Mouse (Mus musculus): ENCODE results near the gene Smok2a. TPM values are rescaled to one million over a fixed set of nuclear protein-coding genes. Genes with fewer than 3 reads are reported as not detected.
"Not testable (repeated sequence)": the region's sequence is repeated elsewhere in the genome, so short reads cannot be mapped to it uniquely, and the experiment has no call there.

Gene Smok2a
- polyA plus RNA-seq, 1 experiment from 2014 or later = not detected

GRCm38 (mm10) chr17:13201551-13201950 is 19.4 kb upstream of the Smok2a start:
- not testable (repeated sequence) for H3K27me3 ChIP-seq (ENCODE audit: control insufficient read depth, insufficient read depth, low read length); H3K27ac ChIP-seq (replicated peaks in 1 of 2; ENCODE audit: control insufficient read depth in 1 of 2, insufficient read depth in 1 of 2, low read depth in 2 of 2, low read length in 2 of 2); H3K4me1 ChIP-seq (ENCODE audit: control insufficient read depth in 2 of 2, insufficient read depth in 2 of 2, low read length in 2 of 2); ATAC-seq (ENCODE audit: insufficient number of reproducible peaks, insufficient read depth, low FRiP score, low read depth); H3K4me2 ChIP-seq (ENCODE audit: low read length); H3K9ac ChIP-seq (ENCODE audit: low read length); H3K4me3 ChIP-seq (ENCODE audit: control insufficient read depth in 1 of 2, insufficient read depth in 1 of 2, low read depth in 1 of 2, low read length in 2 of 2); H3K36me3 ChIP-seq (ENCODE audit: control insufficient read depth, insufficient read depth, low read length)
- 74% methylated on average over 4 of the region's 4 CpGs for WGBS
- H3K9me3 ChIP-seq (ENCODE audit: control insufficient read depth, low read length) = peaks cover 24% of the 10 kb centered on the region

DNA sequence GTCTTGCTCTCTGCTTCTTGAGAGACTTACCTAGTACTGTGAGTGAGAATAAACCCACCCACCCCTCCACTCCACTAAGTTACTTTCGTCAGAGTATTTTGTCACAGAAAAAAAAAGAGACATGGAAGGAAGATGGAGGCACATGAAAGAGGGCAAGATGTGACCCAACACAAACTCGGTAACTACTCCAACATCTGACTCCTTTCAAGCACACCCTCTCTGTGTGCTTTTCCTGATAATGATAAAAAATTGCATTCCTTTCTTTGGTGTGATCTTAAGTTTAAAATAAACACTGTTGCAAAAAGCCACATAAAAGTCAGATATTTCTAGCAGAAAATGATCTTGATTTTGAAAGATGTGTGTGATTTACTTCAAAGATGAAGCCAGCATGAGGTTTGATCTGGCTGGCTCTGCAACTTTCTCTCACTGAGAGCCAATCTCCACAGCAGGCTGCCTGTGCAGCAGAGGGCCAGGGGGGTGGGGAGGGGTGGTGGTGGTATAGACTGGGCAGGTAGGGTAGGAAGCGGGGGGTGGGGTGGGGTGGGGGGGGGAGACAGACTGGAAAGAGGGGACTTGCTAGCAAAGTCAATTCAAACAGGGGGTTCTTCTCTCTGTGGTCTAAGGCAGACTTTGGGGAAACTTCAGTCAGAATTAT is 18.4 kb upstream of the Smok2a start:
- H3K36me3 ChIP-seq (ENCODE audit: control insufficient read depth, insufficient read depth, low read length); H3K27me3 ChIP-seq (ENCODE audit: control insufficient read depth, insufficient read depth, low read length); H3K4me1 ChIP-seq (ENCODE audit: control insufficient read depth in 2 of 2, insufficient read depth in 2 of 2, low read length in 2 of 2); H3K4me3 ChIP-seq (ENCODE audit: control insufficient read depth in 1 of 2, insufficient read depth in 1 of 2, low read depth in 1 of 2, low read length in 2 of 2); ATAC-seq (ENCODE audit: insufficient number of reproducible peaks, insufficient read depth, low FRiP score, low read depth); H3K27ac ChIP-seq (replicated peaks in 1 of 2; ENCODE audit: control insufficient read depth in 1 of 2, insufficient read depth in 1 of 2, low read depth in 2 of 2, low read length in 2 of 2); H3K9ac ChIP-seq (ENCODE audit: low read length); H3K4me2 ChIP-seq (ENCODE audit: low read length): not testable (repeated sequence)
- WGBS = 59% methylated on average over 2 of the region's 3 CpGs
- peaks cover 31% of the 10 kb centered on the region for H3K9me3 ChIP-seq (ENCODE audit: control insufficient read depth, low read length)

DNA sequence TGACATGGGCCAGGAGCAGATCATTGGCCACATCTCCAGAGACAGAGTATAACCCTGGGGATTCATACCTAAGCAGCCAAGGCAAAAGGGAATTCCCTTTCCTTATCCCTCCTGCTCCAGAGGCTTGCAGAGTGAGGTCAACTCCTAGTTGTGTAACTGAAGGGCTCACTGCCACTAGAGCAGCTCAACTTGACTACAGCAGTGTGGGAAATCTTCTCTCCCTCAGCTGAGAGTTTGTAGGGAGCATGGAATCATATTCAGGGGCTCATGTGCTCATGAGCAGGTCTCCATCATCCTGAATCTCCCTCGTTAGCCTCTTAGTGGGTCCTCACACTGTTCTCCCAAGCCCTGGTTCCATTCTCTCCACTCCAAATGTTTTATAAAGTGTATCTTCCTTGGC is 15.7 kb upstream of the Smok2a start:
- H3K9me3 ChIP-seq (ENCODE audit: control insufficient read depth, low read length) = peaks cover 33% of the 10 kb centered on the region
- H3K36me3 ChIP-seq (ENCODE audit: control insufficient read depth, insufficient read depth, low read length); H3K9ac ChIP-seq (ENCODE audit: low read length): not testable (repeated sequence)

DNA sequence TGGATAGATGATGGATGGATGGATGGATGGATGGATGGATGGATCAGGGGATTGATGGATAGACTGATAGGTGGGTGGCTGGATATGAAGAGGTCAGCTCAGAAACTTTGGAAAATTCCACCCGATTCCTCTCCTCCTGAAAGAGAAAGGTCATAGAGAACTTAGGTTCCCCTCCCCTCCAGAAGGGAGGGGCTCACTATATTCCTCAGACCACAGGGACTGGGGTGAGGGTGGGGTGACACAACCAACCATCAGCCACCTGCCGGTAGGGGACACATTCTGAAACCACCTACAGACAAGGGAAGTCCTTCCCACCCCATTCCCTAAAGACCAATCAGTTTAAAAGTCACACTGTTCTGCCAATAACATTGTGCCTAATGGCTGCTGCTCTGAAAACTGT is 14.5 kb upstream of the Smok2a start:
- Histone ChIP-seq H3K4me2 (ENCODE audit: low read length) (no peak overlapping the region), H3K9me3 (ENCODE audit: control insufficient read depth, low read length) (peaks cover 28% of the 10 kb centered on the region), H3K4me1 (ENCODE audit: control insufficient read depth in 2 of 2, insufficient read depth in 2 of 2, low read length in 2 of 2) (no peaks in the 10 kb centered on the region), H3K27ac (replicated peaks in 1 of 2; ENCODE audit: control insufficient read depth in 1 of 2, insufficient read depth in 1 of 2, low read depth in 2 of 2, low read length in 2 of 2) (no peak overlapping the region), H3K9ac (ENCODE audit: low read length) (no peak overlapping the region), H3K36me3 (ENCODE audit: control insufficient read depth, insufficient read depth, low read length) (no peaks in the 10 kb centered on the region), H3K4me3 (ENCODE audit: control insufficient read depth in 1 of 2, insufficient read depth in 1 of 2, low read depth in 1 of 2, low read length in 2 of 2) (no peak overlapping the region), H3K27me3 (ENCODE audit: control insufficient read depth, insufficient read depth, low read length) (no peaks in the 10 kb centered on the region)
- no peak for ATAC-seq (ENCODE audit: insufficient number of reproducible peaks, insufficient read depth, low FRiP score, low read depth)
- 75% methylated on average over 2 of the region's 2 CpGs for WGBS

More for the DNA sequence above, 15.7 kb upstream of the Smok2a start:
- not testable (repeated sequence) for H3K27ac ChIP-seq (replicated peaks in 1 of 2; ENCODE audit: control insufficient read depth in 1 of 2, insufficient read depth in 1 of 2, low read depth in 2 of 2, low read length in 2 of 2); H3K4me2 ChIP-seq (ENCODE audit: low read length); H3K27me3 ChIP-seq (ENCODE audit: control insufficient read depth, insufficient read depth, low read length); ATAC-seq (ENCODE audit: insufficient number of reproducible peaks, insufficient read depth, low FRiP score, low read depth); H3K4me1 ChIP-seq (ENCODE audit: control insufficient read depth in 2 of 2, insufficient read depth in 2 of 2, low read length in 2 of 2); H3K4me3 ChIP-seq (ENCODE audit: control insufficient read depth in 1 of 2, insufficient read depth in 1 of 2, low read depth in 1 of 2, low read length in 2 of 2)
- WGBS = 85% methylated on average over 1 of the region's 1 CpGs

DNA sequence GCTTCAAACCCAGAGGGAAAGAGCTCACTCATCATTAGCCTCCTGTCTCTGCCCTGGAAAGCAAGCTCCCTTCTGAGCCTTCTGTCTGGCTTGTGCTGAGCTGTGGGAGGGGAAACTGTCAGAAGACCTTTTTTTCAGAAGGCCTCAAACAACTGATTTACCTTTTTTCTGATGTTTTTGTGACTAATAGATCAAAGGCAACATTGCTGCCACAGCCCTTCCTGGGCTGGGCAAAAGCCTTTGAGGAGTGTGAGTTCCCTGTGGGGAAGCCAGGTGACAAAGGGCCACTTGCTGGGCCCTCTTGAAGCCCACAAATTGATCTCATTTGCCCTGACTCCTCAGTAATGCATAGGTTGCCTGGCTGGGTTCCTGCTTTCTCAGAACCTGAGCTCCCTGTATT is 12.5 kb upstream of the Smok2a start:
- not testable (repeated sequence) for H3K4me3 ChIP-seq (ENCODE audit: control insufficient read depth in 1 of 2, insufficient read depth in 1 of 2, low read depth in 1 of 2, low read length in 2 of 2); H3K27me3 ChIP-seq (ENCODE audit: control insufficient read depth, insufficient read depth, low read length); H3K36me3 ChIP-seq (ENCODE audit: control insufficient read depth, insufficient read depth, low read length); H3K9ac ChIP-seq (ENCODE audit: low read length); ATAC-seq (ENCODE audit: insufficient number of reproducible peaks, insufficient read depth, low FRiP score, low read depth); H3K27ac ChIP-seq (replicated peaks in 1 of 2; ENCODE audit: control insufficient read depth in 1 of 2, insufficient read depth in 1 of 2, low read depth in 2 of 2, low read length in 2 of 2); H3K4me1 ChIP-seq (ENCODE audit: control insufficient read depth in 2 of 2, insufficient read depth in 2 of 2, low read length in 2 of 2); H3K4me2 ChIP-seq (ENCODE audit: low read length)
- peaks cover 47% of the 10 kb centered on the region for H3K9me3 ChIP-seq (ENCODE audit: control insufficient read depth, low read length)

DNA sequence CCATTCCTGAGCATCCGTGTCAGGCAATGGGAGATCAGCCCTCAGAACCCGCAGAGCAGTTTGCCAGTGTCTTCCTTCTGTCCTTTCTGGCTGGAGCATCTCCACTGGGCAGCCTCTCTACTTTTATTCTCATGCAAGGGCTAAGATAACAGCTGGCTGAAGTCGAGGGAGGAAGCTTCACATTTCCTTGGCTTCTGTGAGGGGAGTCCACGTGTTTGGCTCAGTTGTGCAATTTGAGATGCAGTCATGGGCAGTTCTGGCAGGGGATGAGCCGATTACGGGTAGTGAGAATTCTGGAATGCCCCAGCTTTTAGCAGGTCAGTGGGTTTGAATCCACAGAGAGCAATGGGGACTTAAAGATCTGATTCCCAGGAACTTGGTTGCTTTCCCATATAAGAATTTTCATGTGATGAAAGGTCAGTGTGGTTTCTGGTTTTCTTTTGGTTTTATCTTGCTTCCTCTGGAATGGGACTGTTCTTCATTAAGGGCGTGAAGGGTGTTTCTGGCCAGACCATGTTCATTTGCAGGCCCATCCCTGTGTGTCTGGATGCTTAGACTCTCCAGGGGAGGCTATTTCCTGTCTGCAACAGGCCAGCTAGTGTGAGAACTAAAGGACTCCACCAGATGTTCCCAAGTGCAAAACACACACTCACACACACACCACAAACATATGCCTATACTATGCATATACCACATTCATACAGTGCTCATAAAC is 8.7 kb upstream of the Smok2a start:
- Histone ChIP-seq H3K9me3 (ENCODE audit: control insufficient read depth, low read length) (peaks cover 72% of the 10 kb centered on the region), H3K4me2 (ENCODE audit: low read length) (no peak overlapping the region), H3K9ac (ENCODE audit: low read length) (no peak overlapping the region), H3K27ac (replicated peaks in 1 of 2; ENCODE audit: control insufficient read depth in 1 of 2, insufficient read depth in 1 of 2, low read depth in 2 of 2, low read length in 2 of 2) (no peak overlapping the region), H3K4me1 (ENCODE audit: control insufficient read depth in 2 of 2, insufficient read depth in 2 of 2, low read length in 2 of 2) (no peaks in the 10 kb centered on the region), H3K4me3 (ENCODE audit: control insufficient read depth in 1 of 2, insufficient read depth in 1 of 2, low read depth in 1 of 2, low read length in 2 of 2) (no peak overlapping the region), H3K27me3 (ENCODE audit: control insufficient read depth, insufficient read depth, low read length) (no peaks in the 10 kb centered on the region), H3K36me3 (ENCODE audit: control insufficient read depth, insufficient read depth, low read length) (no peaks in the 10 kb centered on the region)
- no peak for ATAC-seq (ENCODE audit: insufficient number of reproducible peaks, insufficient read depth, low FRiP score, low read depth)
- WGBS = 59% methylated on average over 7 of the region's 7 CpGs

- Histone ChIP-seq H3K9me3 (ENCODE audit: control insufficient read depth, low read length) (peaks cover 84% of the 10 kb centered on the region), H3K27ac (replicated peaks in 1 of 2; ENCODE audit: control insufficient read depth in 1 of 2, insufficient read depth in 1 of 2, low read depth in 2 of 2, low read length in 2 of 2) (no peak overlapping the region), H3K4me2 (ENCODE audit: low read length) (no peak overlapping the region), H3K27me3 (ENCODE audit: control insufficient read depth, insufficient read depth, low read length) (no peaks in the 10 kb centered on the region), H3K4me1 (ENCODE audit: control insufficient read depth in 2 of 2, insufficient read depth in 2 of 2, low read length in 2 of 2) (no peaks in the 10 kb centered on the region), H3K4me3 (ENCODE audit: control insufficient read depth in 1 of 2, insufficient read depth in 1 of 2, low read depth in 1 of 2, low read length in 2 of 2) (no peak overlapping the region), H3K9ac (ENCODE audit: low read length) (no peak overlapping the region), H3K36me3 (ENCODE audit: control insufficient read depth, insufficient read depth, low read length) (no peaks in the 10 kb centered on the region)
- 52% methylated on average over 4 of the region's 4 CpGs for WGBS
- no peak for ATAC-seq (ENCODE audit: insufficient number of reproducible peaks, insufficient read depth, low FRiP score, low read depth)
Observed at GRCm38 (mm10) chr17:13214169-13214568, 6.8 kb upstream of the Smok2a start.

DNA sequence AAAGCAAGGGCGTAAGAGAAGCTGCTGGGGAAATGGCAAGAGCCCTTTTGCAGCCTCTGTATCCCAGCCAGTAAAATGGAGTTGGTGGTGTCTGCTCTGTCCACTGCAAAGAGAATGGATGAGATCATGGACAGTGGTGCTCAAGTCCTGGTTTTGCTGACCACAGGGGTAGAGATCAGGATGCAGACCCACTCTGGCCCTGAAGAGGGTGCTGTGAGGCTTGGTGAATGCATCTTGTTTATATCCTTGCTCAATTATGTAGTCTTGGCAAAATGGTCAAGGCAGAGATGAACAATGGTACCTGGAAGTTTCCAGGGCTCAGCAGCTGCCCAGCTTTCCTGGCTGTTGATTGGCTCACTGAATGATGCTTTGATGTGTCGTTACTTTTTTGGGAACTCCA is 5.4 kb upstream of the Smok2a start:
- H3K27ac ChIP-seq (replicated peaks in 1 of 2; ENCODE audit: control insufficient read depth in 1 of 2, insufficient read depth in 1 of 2, low read depth in 2 of 2, low read length in 2 of 2) = no peak overlapping the region
- WGBS = 69% methylated on average over 2 of the region's 2 CpGs
- no peak overlapping the region for H3K4me2 ChIP-seq (ENCODE audit: low read length)
- peaks cover 93% of the 10 kb centered on the region for H3K9me3 ChIP-seq (ENCODE audit: control insufficient read depth, low read length)
- no peak overlapping the region for H3K4me3 ChIP-seq (ENCODE audit: control insufficient read depth in 1 of 2, insufficient read depth in 1 of 2, low read depth in 1 of 2, low read length in 2 of 2)
- H3K27me3 ChIP-seq (ENCODE audit: control insufficient read depth, insufficient read depth, low read length) = no peaks in the 10 kb centered on the region
- no peaks in the 10 kb centered on the region for H3K4me1 ChIP-seq (ENCODE audit: control insufficient read depth in 2 of 2, insufficient read depth in 2 of 2, low read length in 2 of 2)
- H3K9ac ChIP-seq (ENCODE audit: low read length) = no peak overlapping the region
- no peaks in the 10 kb centered on the region for H3K36me3 ChIP-seq (ENCODE audit: control insufficient read depth, insufficient read depth, low read length)
- ATAC-seq (ENCODE audit: insufficient number of reproducible peaks, insufficient read depth, low FRiP score, low read depth) = no peak
